Mouse (Mus musculus) fat pad, adult 2 months (tissue): ENCODE results near the gene Gprin3.
A peak's percentile ranks its signal among the peaks of the same experiment; 100 is the strongest.

Experiments used
- DNase-seq: peaks from one replicate; pipeline ENCODE4 v3.0.0-alpha.2; 2011; ENCODE audit warnings: low read depth, low spot score; ENCODE audit errors: extremely low read depth

Gprin3 gene

GRCm38 (mm10) chr6:59425824-59426533, at the start of gene Gprin3:
Gprin3 (minus strand) TSS chr6:59426294.
- no peak for DNase-seq

DNA sequence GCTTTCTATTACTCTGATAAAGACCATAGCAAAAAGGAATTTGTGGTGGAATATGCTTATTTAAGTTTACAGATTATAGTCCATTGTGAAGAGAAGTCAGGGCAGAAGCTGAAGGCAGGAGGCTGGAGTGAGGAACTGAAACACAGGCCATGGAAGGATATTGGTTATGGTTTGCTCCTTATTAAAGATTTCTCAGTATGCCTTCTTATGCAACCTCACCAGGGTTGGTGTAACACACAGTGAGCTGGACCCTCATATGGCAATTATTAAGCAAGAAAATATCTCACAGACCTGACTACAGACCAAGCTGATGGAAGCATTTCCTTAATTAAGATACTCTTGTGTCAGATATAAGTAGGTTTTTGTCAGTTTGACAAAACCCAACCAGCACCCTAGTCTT, 32.8 kb upstream of the Gprin3 start:
- no peak for DNase-seq

GRCm38 (mm10) chr6:59456116-59456515, 30.0 kb upstream of the Gprin3 start:
- DNase-seq: no peak

DNA sequence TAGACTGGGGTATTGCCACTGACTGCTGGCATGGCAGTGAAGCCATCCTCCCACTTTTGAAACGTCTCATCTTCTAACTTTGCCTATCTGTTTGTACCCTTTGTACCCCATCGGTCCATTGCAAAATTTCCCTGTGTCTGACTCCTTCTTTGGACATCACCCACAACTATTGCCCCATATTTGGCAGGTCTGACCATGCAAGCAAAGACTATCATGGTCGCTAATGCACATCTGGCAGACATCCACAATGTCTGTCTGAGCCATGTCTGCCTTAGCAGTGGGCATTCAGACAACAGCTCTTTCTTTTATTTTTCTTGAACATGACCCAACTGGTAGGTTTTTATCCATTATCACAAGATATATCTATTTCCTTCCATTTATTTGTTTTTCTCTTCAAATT, 25.3 kb upstream of the Gprin3 start:
- peak; percentile 34 for DNase-seq

GRCm38 (mm10) chr6:59445101-59445503, 19.0 kb upstream of the Gprin3 start:
- DNase-seq: no peak

- no peak for DNase-seq
These were observed 9.8 kb upstream of the Gprin3 start for GRCm38 (mm10) chr6:59435906-59436305.

DNA sequence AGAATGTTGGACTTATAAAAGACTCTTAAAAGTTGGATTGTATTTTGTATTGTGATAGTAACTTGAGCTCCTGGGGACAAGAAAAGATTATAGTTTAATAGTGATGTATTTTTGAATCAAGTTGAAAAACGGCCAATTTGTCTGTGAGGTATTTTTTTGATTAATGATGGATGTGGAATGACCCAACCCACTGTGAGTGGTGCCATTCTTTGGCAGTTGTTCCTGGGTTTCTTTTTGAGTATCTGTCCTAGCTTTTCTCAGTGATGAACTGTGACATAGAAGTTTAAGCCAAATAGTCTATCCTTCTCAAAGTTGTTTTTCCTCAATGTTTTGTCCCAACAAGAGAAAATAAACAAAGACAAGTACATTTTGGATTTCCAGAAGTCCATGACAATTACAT, 7.0 kb upstream of the Gprin3 start:
- DNase-seq: no peak

GRCm38 (mm10) chr6:59426534-59426885, 416 bp upstream of the Gprin3 start:
- DNase-seq: no peak

DNA sequence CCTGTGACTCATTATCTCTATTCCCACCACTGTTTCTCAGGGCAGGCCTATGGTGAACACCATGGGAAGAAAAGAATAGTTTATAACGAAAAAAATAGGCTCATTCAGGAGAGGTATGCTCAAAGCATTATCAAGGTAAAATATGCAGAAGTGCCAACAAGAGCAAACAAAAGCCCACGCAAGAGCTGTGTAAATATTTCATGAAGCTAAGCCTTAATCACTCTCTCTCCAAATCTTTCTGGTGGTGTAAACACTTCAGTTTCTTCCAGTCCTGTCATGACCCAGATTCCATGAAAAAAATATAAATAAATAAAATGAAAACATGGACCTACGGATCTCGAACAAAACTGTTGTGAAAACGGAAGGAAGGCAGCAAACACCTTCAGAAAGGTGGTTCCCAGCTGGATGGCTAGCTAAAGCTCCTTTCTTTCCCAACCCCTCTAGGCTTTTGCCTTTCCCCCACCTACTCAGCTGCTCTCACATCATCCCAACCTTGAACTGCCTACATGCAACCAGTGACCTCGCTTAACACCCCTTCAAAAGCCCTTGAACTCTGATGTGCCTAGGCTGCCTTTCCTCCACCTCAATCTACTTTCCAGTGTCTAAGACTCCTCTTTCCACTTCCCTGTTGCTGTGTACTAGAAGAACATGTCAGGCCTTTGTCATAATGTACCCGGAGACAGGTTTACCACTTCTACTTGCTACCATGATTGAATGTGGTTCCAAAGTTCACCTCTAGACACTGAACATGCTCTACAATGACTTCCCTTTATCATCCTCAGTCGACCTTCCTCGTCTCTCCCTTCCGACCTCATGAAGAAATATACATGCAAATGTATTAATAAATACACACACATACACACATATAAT, 988 bp downstream of the Gprin3 start:
- no peak for DNase-seq

- DNase-seq: no peak
These were observed 2.3 kb downstream of the Gprin3 start for GRCm38 (mm10) chr6:59423836-59424235.

- no peak for DNase-seq
These were observed 6.8 kb downstream of the Gprin3 start for GRCm38 (mm10) chr6:59419264-59419663.

DNA sequence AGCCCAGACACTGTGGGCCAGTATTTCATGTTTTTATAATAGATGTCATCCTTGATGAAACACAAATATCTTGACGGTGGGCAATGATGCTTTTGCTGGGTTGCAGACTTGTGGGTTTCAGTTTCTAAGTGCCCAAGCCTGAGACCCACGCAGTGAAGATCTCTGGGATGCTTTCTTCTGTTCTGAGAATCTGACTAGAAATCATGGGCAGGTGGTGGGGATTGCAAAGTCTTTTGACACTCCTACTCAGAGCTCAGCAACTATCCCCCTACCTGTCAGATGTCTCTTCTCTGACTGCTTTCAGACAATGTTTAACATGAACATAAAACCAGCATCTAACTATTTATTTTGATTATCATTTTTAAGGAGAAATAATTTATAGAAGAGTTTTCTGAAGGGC, 7.4 kb downstream of the Gprin3 start:
- no peak for DNase-seq

DNA sequence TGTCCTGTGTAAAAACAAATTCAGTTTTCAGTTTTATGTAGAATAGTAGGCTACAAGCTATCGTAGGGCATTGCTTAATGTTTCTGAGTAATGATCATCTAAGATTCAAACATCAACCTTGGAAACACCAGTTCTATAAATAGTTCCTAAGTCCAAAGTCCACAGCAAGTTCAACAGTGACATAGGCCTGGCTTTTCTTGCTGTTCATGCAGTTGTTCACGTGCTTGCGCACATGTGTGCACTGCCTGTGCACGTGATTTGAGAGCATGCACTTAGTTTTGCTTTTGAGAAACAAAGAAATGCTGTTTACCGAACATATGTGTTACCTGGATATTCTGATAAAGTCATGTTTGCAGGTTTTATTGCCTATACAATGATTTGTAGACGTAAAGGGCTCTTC, 11.3 kb downstream of the Gprin3 start:
- no peak for DNase-seq

- DNase-seq: no peak
These were observed 13.4 kb downstream of the Gprin3 start for GRCm38 (mm10) chr6:59412417-59413346.

DNA sequence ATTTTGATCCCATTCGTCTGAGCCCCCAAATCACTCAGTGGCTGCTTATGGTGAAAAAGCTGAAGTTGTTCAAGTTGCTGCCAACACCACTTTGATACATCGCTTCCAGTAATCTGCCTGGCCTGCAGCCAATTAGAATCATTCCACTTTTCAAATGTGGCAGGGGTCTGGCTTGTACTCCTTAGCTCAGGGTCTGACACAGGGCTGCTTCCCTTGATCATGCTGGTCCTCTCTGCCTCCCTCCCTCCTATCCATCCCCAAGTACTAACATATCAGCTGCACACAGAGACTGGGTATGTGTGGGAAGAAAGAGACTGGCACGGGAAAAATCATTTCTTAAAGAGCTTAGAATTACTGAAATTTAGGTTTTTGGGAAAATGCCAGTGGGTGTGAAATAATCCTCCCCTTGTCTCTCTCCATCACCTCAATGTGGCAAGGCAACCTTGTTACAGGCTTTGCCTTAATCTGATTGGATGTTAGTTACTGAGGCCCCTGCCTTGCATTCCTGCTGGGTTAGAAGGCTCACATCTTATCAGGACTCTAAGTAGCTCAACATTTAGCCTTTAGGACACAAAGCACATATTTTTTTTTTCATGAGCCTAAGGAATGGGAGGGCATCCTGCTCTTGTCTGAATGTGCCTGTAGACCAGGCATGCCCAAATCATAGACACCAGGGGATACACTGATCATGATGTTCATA, 16.9 kb downstream of the Gprin3 start:
- DNase-seq: no peak

GRCm38 (mm10) chr6:59407482-59407997, 18.6 kb downstream of the Gprin3 start:
- no peak for DNase-seq

GRCm38 (mm10) chr6:59390208-59390607, 35.9 kb downstream of the Gprin3 start:
- no peak for DNase-seq

DNA sequence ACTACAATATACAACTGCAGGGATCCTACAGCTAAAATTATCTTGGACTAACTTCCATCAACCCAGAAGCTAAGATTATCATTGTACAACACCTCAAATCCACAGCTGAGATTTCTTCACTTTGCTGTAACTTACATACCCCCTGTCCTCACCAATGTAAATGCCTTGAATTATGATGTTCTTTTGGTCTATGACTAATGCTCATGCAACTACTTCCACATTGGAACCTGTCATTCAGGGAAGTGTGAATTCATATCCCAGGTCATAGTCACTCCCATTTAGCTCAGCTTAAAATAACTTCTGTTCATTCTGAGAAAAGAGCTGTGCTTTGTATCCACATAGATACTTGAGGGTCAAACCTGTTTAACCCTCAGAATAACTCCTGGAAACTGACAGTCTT, 60.8 kb downstream of the Gprin3 start:
- no peak for DNase-seq

GRCm38 (mm10) chr6:59363282-59363681, 62.8 kb downstream of the Gprin3 start:
- DNase-seq: no peak

DNA sequence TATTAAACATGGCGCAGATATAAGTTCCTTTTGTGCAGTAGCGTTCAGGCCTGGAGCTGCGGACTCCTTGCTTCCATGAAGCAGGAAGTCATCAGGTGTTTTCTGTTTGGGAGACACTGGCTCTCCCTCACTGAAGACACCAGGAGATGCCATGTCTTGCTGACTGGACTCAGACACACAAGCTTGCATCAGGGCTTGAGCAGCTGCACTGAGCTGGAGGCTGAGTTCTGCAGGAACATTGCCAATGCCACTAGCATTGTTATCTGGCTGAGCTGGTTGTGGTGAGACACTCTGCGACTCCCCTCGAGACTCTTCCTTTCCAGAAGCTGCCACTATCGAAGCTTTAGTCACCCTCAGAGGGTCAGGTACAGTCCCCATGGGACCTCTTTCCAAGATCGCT, 71.2 kb downstream of the Gprin3 start:
- DNase-seq: no peak
